Mouse (Mus musculus): Measurements from ENCODE around the gene Cyp2b19. TPM values are rescaled to one million over a fixed set of nuclear protein-coding genes. Genes with fewer than 3 reads are reported as not detected.

Gene Cyp2b19
- 0.20 TPM in 1 of 2 replicates, not detected in the other for polyA plus RNA-seq (2012; rRNA removed)

DNA sequence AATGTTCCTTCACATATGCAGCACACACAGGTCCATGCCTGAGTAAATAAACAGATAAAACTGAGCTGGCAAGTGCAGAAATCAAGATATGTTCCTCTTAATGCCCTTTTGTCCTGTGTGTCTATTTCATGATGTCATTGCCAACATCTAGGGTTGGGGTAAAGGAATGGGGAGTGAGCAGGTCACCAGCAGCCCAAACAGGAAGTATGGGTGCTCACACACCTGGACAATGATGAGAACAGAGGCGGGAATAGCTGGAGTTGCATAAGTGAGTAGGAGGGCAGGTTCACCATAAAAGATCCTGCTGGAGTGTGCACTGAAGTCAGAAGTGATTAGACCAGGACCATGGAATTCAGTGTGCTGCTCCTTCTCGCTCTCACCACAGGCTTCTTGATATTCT, at the start of gene Cyp2b19:
Gene Cyp2b19 (plus strand): TSS at position 301 of the 400 bp plus-strand sequence.

DNA sequence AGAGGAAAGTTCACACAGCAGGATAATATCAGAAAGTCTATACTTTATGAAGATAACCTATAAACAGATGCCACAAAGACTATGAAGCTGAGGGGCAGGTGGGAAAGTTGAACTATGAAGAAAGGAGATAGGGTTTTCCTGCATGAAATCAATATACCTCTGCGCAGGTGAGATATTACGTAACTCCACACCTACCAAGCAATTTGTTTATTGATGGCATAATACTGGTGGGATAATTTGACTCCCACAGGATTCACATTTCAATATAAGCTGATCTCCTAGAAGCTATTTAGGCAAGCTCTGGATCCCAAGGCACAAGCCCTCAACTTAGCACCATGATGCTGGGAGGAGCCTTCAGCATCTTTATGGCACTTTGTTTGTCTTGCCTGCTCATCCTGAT, 51.6 kb downstream of the Cyp2b19 start, which contains the start of gene Cyp2g1:
Gene Cyp2g1 (plus strand): TSS at position 301 of the 400 bp plus-strand sequence.

Other genes with a start within 250 kb of the Cyp2b19 start
- 0.09 and 0.23 TPM in 2 replicates for gene Nlrp9a, start 222.1 kb upstream of the Cyp2b19 start, polyA plus RNA-seq (2012; rRNA removed)
- gene Vmn1r185, start 138.7 kb upstream of the Cyp2b19 start, polyA plus RNA-seq (2012; rRNA removed) = not detected in 2 replicates
- gene Cyp2b23, start 70.7 kb upstream of the Cyp2b19 start, polyA plus RNA-seq (2012; rRNA removed) = 0.07 TPM in 1 of 2 replicates, not detected in the other
- gene Cyp2g1, start 51.8 kb downstream of the Cyp2b19 start, polyA plus RNA-seq (2012; rRNA removed) = 0.07 TPM in 1 of 2 replicates, not detected in the other
- 0.33 and 1.1 TPM in 2 replicates for gene Cyp2a5, start 78.2 kb downstream of the Cyp2b19 start, polyA plus RNA-seq (2012; rRNA removed)
- gene Cyp2a22, start 182.2 kb downstream of the Cyp2b19 start, polyA plus RNA-seq (2012; rRNA removed) = not detected in 2 replicates